Mouse (Mus musculus) macrophage (primary cell): ENCODE data around the gene Skint7. TPM values are rescaled to one million over a fixed set of nuclear protein-coding genes. Genes with fewer than 3 reads are reported as not detected.
"Not testable (repeated sequence)": the region's sequence is repeated elsewhere in the genome, so short reads cannot be mapped to it uniquely, and the experiment has no call there.

Source experiments
- H3K27ac ChIP-seq: fragments of 350-480 bp; formaldehyde crosslinking; 2 replicates; pipeline ENCODE4 v1.9.0; 2021
- H3K36me3 ChIP-seq: fragments of 350-480 bp; formaldehyde crosslinking; 2 replicates; pipeline ENCODE4 v1.9.0; 2021; ENCODE audit errors: inconsistent target
- H3K4me3 ChIP-seq: fragments of 350-480 bp; formaldehyde crosslinking; 2 replicates; pipeline ENCODE4 v1.9.0; 2021; ENCODE audit errors: inconsistent target
- H3K79me2 ChIP-seq: fragments of 350-480 bp; formaldehyde crosslinking; 2 replicates; pipeline ENCODE4 v1.9.0; 2021; ENCODE audit errors: inconsistent target
- WGBS: methylation state at CpG from one replicate; pipeline ENCODE4 v1.1.7; 2026; ENCODE audit warnings: inconsistent platforms; ENCODE audit not compliant: missing documents; 5-methylcytosine and 5-hydroxymethylcytosine counted together
- polyA plus RNA-seq: library from polyadenylated mRNA; stranded (reverse); fragments of 250-400 nt; gene quantifications from 3 replicates; pipeline ENCODE4 v1.2.4, GENCODE M21; 2018; ENCODE audit warnings: inconsistent platforms
- total RNA-seq, 78 experiments: library from RNA; depleted of rRNA; stranded (reverse); fragments of 250-400 nt; gene quantifications; 1 replicate in 9 of 78; 2 replicates in 24 of 78; 3 replicates in 43 of 78; 4 replicates in 2 of 78; pipeline ENCODE4 v1.2.4; 2018; ENCODE audit warnings: inconsistent platforms in 56 of 78

The Skint7 gene
- not detected for total RNA-seq (2018; cell fraction: chromatin; rRNA removed)
- total RNA-seq (2018; cell fraction: cytosol; rRNA removed): not detected
- not detected for total RNA-seq (2018; cell fraction: nucleus; rRNA removed)
- polyA plus RNA-seq: not detected in 3 replicates

GRCm38 (mm10) chr4:111972623-111973022 is at the start of gene Skint7:
Gene Skint7, plus strand, starts transcription at chr4:111972923.
- WGBS: 90% methylated on average over 1 of the region's 1 CpGs

GRCm38 (mm10) chr4:111961309-111961708 is 11.4 kb upstream of the Skint7 start:
- Histone ChIP-seq H3K79me2 (no peaks in the 10 kb centered on the region), H3K4me3 (no peak overlapping the region), H3K36me3 (no peaks in the 10 kb centered on the region), H3K27ac (no peak overlapping the region)
- WGBS: 29% methylated on average over 1 of the region's 1 CpGs

More at GRCm38 (mm10) chr4:111972623-111973022, at the start of gene Skint7:
- Histone ChIP-seq H3K4me3 (no peak within 1 kb of the TSS), H3K79me2 (no peaks in the 10 kb centered on the region), H3K27ac (no peak within 1 kb of the TSS), H3K36me3 (no peaks in the 10 kb centered on the region)

GRCm38 (mm10) chr4:111963241-111963640 is 9.5 kb upstream of the Skint7 start:
- not testable (repeated sequence) for H3K27ac ChIP-seq, H3K36me3 ChIP-seq, H3K79me2 ChIP-seq, H3K4me3 ChIP-seq
- WGBS: 82% methylated on average over 1 of the region's 1 CpGs

- H3K27ac ChIP-seq: no peak overlapping the region
- WGBS: 84% methylated on average over 3 of the region's 3 CpGs
- H3K4me3 ChIP-seq: no peak overlapping the region
- no peaks in the 10 kb centered on the region for H3K79me2 ChIP-seq
- no peaks in the 10 kb centered on the region for H3K36me3 ChIP-seq
Observed at GRCm38 (mm10) chr4:111963669-111964068, 9.1 kb upstream of the Skint7 start.

GRCm38 (mm10) chr4:112005969-112006368 is 33.2 kb downstream of the Skint7 start, which contains the start of gene Skint1:
Gene Skint1, plus strand, starts transcription at chr4:112006269.
- Histone ChIP-seq H3K79me2 (no peaks in the 10 kb centered on the region), H3K36me3 (no peaks in the 10 kb centered on the region), H3K27ac (no peak within 1 kb of the TSS), H3K4me3 (no peak within 1 kb of the TSS)

Other genes with a start within 250 kb of the Skint7 start
- not detected in 3 replicates for gene Slc5a9, start 70.0 kb upstream of the Skint7 start, polyA plus RNA-seq
- not detected in 3 replicates for gene Skint8, start 53.5 kb upstream of the Skint7 start, polyA plus RNA-seq
- gene Skint1, start 33.3 kb downstream of the Skint7 start, polyA plus RNA-seq: not detected in 3 replicates
- not detected in 3 replicates for gene Skint4, start 99.1 kb downstream of the Skint7 start, polyA plus RNA-seq